Mouse (Mus musculus): Measurements from ENCODE around the gene Gc. TPM values are rescaled to one million over a fixed set of nuclear protein-coding genes. Genes with fewer than 3 reads are reported as not detected.
A peak's percentile ranks its signal among the peaks of the same experiment; 100 is the strongest.

The Gc gene
- polyA plus RNA-seq, 1 experiment from 2014 or later: 2,761 TPM

DNA sequence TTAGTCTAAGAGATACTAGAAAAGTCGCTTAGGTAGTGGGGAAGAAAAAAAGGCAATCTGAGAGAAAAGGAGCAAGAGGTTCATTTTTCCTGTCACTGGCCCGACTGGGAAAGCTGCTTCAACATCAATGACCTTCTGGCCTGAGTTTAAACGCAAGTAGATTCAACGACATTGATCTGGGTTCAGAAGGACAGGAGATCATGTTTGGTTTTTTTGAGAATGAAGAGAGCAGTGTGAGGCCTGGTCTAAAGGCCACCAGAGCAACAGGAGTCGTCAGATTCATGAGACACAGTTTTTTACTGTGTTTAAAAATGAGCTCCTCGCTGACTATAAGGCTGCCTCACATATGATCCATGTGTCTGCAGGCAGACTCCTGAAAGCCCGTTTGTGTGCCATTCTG lies 9.7 kb downstream of the Gc start:
- WGBS (ENCODE audit: insufficient replicate concordance): 39% methylated on average over 7 of the region's 7 CpGs
- peak; percentile 59 for ATAC-seq

DNA sequence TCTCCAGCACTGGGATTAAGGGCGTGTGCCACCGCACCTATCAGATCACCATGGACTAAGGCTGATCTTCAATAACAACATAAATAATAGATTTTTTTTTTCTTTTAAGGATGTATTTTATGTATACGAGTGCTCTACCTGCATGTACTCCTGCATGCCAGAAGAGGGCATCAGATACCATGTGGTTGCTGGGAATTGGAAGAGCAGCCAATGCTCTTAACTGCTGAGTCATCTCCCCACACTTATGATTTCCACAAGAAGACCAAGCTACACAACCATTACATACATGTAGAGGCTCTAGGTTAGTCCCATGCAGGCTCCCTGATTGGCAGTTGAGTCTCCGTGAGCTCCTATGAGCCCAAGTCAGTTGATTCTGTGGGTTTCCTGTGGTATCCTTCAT lies 13.3 kb downstream of the Gc start:
- Histone ChIP-seq H3K27me3 (ENCODE audit: insufficient read depth, low read length) (no peaks in the 10 kb centered on the region), H3K9ac (replicated peaks) (no peak overlapping the region), H3K4me2 (ENCODE audit: low read depth, low read length) (no peak overlapping the region), H3K9me3 (ENCODE audit: low read length) (no peaks in the 10 kb centered on the region), H3K4me3 (ENCODE audit: low read depth, low read length) (no peak overlapping the region), H3K4me1 (ENCODE audit: insufficient read depth) (no peaks in the 10 kb centered on the region), H3K27ac (ENCODE audit: low read depth) (no peak overlapping the region), H3K36me3 (replicated peaks; ENCODE audit: insufficient read depth, low read length) (0 out of 2 replicates have a peak, but pooled peaks cover 2% of the 10 kb centered on the region)
- 80% methylated on average over 4 of the region's 4 CpGs for WGBS (ENCODE audit: insufficient replicate concordance)
- no peak for DNase-seq
- no peak for ATAC-seq
- TF ChIP-seq CTCF (IDR thresholded peaks at IDR 0.05; ENCODE audit: low read depth): peak; percentile 49
- no peak for TF ChIP-seq EP300 (IDR thresholded peaks at IDR 0.05; ENCODE audit: low read depth)

More for the DNA sequence above, 9.7 kb downstream of the Gc start:
- Histone ChIP-seq H3K4me1 (ENCODE audit: insufficient read depth) (no peaks in the 10 kb centered on the region), H3K36me3 (replicated peaks; ENCODE audit: insufficient read depth, low read length) (0 out of 2 replicates have a peak, but pooled peaks cover 2% of the 10 kb centered on the region), H3K9ac (replicated peaks) (no peak overlapping the region), H3K27ac (ENCODE audit: low read depth) (peak overlapping the region; percentile 51), H3K9me3 (ENCODE audit: low read length) (no peaks in the 10 kb centered on the region), H3K4me2 (ENCODE audit: low read depth, low read length) (peak overlapping the region; percentile 29), H3K4me3 (ENCODE audit: low read depth, low read length) (no peak overlapping the region), H3K27me3 (ENCODE audit: insufficient read depth, low read length) (no peaks in the 10 kb centered on the region)
- DNase-seq: no peak
- TF ChIP-seq CTCF (IDR thresholded peaks at IDR 0.05; ENCODE audit: low read depth) (no peak), EP300 (IDR thresholded peaks at IDR 0.05; ENCODE audit: low read depth) (no peak)

DNA sequence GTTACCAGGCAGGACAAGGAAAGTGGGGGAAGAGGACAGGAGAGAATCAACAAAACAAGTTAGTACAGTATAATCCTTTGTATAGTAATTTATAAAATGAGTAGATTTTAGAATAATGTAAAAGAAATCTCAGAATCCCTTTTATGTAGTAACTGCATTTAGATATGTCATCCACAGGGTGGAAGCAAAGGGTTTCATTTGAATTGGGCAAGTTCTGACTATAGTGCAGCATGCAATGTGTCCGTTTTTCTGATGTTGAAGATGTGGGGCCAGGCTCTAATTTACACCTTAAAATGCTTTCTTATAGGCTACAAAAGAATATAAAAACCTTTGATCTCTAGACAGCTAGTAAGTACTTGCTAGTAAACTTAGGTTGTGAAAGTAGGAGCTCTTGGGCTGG lies 46.2 kb downstream of the Gc start:
- H3K4me3 ChIP-seq (ENCODE audit: low read depth, low read length): no peak overlapping the region
- H3K27me3 ChIP-seq (ENCODE audit: insufficient read depth, low read length): no peaks in the 10 kb centered on the region
- H3K36me3 ChIP-seq (replicated peaks; ENCODE audit: insufficient read depth, low read length): no peaks in the 10 kb centered on the region
- no peaks in the 10 kb centered on the region for H3K4me1 ChIP-seq (ENCODE audit: insufficient read depth)
- no peaks in the 10 kb centered on the region for H3K9me3 ChIP-seq (ENCODE audit: low read length)
- ATAC-seq: no peak
- no peak overlapping the region for H3K27ac ChIP-seq (ENCODE audit: low read depth)
- DNase-seq: no peak
- no peak overlapping the region for H3K4me2 ChIP-seq (ENCODE audit: low read depth, low read length)
- TF ChIP-seq CTCF (IDR thresholded peaks at IDR 0.05; ENCODE audit: low read depth) (no peak), EP300 (IDR thresholded peaks at IDR 0.05; ENCODE audit: low read depth) (no peak)
- 53% methylated on average over 1 of the region's 1 CpGs for WGBS (ENCODE audit: insufficient replicate concordance)
- H3K9ac ChIP-seq (replicated peaks): no peak overlapping the region

DNA sequence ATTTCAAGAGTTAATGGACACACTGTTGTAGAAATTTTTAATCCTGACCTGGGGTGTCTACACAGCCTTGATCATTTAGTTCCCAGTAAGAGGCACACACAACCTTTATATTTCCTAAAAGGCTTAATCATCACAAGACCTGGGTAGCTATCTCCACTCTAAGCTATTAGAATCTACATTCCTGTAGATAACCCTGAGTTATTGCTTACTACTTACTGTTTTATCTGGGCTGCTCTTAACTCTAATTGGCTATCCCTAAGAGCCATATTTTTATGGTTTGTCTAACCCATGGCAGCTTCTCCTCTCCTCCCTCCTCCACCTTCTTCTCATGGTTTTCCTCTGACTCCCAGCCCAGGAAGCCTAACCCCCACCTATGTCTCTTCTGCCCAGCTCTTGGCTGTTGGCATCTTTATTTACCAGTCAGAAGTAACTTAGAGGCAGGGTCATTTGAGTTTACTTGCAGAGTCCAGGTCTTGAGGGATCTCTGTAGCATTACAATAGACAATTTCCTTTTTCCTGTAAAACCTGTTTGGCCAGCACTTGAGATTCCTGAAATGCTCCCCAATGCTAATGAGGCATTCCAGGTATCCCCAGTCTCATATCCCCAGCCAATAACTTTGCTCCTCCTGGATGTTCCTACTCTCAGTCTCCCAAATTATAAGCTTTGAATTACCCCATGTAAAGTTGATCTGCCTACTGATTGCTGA lies 50.2 kb downstream of the Gc start:
- no peaks in the 10 kb centered on the region for H3K4me1 ChIP-seq (ENCODE audit: insufficient read depth)
- no peak overlapping the region for H3K27ac ChIP-seq (ENCODE audit: low read depth)
- H3K4me3 ChIP-seq (ENCODE audit: low read depth, low read length): no peak overlapping the region
- no peaks in the 10 kb centered on the region for H3K9me3 ChIP-seq (ENCODE audit: low read length)
- H3K4me2 ChIP-seq (ENCODE audit: low read depth, low read length): no peak overlapping the region
- DNase-seq (no peak), ATAC-seq (no peak)
- H3K27me3 ChIP-seq (ENCODE audit: insufficient read depth, low read length): no peaks in the 10 kb centered on the region
- H3K9ac ChIP-seq (replicated peaks): no peak overlapping the region
- H3K36me3 ChIP-seq (replicated peaks; ENCODE audit: insufficient read depth, low read length): no peaks in the 10 kb centered on the region
- no peak for TF ChIP-seq EP300 (IDR thresholded peaks at IDR 0.05; ENCODE audit: low read depth)

DNA sequence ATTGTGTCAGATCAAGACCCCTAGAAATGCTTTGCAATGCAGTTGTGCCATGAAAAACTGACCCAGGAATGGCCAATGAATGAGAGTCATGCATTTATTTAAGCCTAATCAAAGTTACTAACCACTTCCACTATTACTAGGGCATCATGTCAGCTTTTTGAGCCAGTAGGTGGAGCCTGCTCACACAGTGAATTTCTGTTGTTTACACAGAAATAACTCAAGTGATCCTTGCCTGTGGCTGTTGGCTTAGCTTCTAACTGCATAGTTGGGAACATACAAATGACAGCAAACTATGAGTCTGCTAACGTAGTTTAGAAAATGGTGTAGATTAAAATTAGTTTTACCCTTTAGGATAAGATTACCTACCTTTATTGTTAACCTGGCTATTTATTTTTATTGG lies 52.6 kb downstream of the Gc start:
- H3K9ac ChIP-seq (replicated peaks): no peak overlapping the region
- H3K4me3 ChIP-seq (ENCODE audit: low read depth, low read length): no peak overlapping the region
- H3K9me3 ChIP-seq (ENCODE audit: low read length): no peaks in the 10 kb centered on the region
- TF ChIP-seq EP300 (IDR thresholded peaks at IDR 0.05; ENCODE audit: low read depth) (no peak), CTCF (IDR thresholded peaks at IDR 0.05; ENCODE audit: low read depth) (no peak)
- DNase-seq: no peak
- no peaks in the 10 kb centered on the region for H3K4me1 ChIP-seq (ENCODE audit: insufficient read depth)
- no peak overlapping the region for H3K4me2 ChIP-seq (ENCODE audit: low read depth, low read length)
- no peak overlapping the region for H3K27ac ChIP-seq (ENCODE audit: low read depth)
- ATAC-seq: no peak
- no peaks in the 10 kb centered on the region for H3K27me3 ChIP-seq (ENCODE audit: insufficient read depth, low read length)
- WGBS (ENCODE audit: insufficient replicate concordance): 64% methylated on average over 1 of the region's 1 CpGs
- H3K36me3 ChIP-seq (replicated peaks; ENCODE audit: insufficient read depth, low read length): no peaks in the 10 kb centered on the region

DNA sequence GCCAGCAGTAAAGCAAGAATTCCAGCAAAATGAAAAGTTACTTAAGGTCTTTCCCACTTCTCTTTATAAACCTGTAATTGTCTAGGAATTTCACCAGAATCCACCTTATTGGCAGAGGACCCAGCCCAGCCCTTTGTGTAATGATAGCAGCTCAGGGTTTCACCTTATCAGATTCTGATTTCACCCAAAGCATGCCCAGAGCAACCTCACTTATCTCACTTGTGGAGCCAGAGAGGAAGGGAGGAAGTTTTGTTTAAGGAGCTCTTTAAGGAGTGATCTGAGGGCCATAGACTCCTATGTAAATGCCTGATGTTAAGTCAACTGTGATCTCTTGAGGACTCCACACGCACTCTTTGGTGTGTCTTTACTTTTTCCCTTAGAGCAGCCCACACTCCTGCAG lies 67.3 kb downstream of the Gc start:
- H3K4me2 ChIP-seq (ENCODE audit: low read depth, low read length): no peak overlapping the region

More for the DNA sequence above, 67.3 kb downstream of the Gc start:
- no peak for TF ChIP-seq CTCF (IDR thresholded peaks at IDR 0.05; ENCODE audit: low read depth)
- no peak for TF ChIP-seq EP300 (IDR thresholded peaks at IDR 0.05; ENCODE audit: low read depth)
- no peak for DNase-seq
- Histone ChIP-seq H3K27me3 (ENCODE audit: insufficient read depth, low read length) (no peaks in the 10 kb centered on the region), H3K4me1 (ENCODE audit: insufficient read depth) (no peaks in the 10 kb centered on the region), H3K4me3 (ENCODE audit: low read depth, low read length) (no peak overlapping the region), H3K9me3 (ENCODE audit: low read length) (no peaks in the 10 kb centered on the region), H3K9ac (replicated peaks) (no peak overlapping the region), H3K27ac (ENCODE audit: low read depth) (no peak overlapping the region), H3K36me3 (replicated peaks; ENCODE audit: insufficient read depth, low read length) (no peaks in the 10 kb centered on the region)
- no peak for ATAC-seq
- 36% methylated on average over 1 of the region's 1 CpGs for WGBS (ENCODE audit: insufficient replicate concordance)

Measured in liver, postnatal 0 days (tissue).